Mouse (Mus musculus): Measurements from ENCODE around the gene Zeb2.

Gene Zeb2

DNA sequence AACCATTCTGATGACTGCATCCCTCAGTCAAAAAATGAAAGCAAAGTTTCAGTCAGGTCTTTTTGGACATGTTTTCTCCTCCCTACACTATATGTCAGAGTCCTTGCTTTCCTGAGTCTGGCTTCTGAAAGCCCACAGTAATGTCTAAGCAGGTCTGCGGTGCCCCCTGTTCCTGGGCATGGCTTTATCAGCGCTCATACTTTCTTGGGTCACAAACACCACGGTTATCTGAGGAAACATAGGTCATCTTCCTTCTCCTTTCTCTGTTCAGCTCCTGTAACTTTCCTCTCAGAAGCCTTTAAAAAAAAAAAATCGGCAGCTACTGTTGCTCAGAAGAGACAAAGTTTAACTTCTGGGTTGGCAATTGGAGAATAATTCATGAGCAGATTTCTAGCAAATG, 17.2 kb downstream of the Zeb2 start:
- DNase-seq (ENCODE audit: extremely low read depth, low read depth, low spot score) = no peak

DNA sequence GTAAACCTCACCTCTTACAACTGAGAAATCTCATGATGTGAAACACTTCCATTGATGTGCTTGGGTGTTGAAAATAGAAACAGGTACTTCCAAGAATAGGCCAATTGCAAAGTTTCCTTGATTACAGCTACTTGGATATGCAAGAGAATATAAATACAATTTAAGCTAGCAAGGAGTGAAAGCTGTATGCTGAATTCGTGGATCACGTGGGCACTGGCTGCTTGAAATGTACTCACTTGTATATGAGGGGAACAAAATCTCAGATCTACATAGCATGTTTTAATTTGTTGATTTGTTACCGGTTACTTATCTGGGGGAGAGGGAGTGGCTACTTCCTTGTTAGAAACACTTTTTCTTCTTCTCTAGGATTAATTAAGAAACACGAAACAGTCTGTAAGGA, 18.1 kb downstream of the Zeb2 start:
- DNase-seq (ENCODE audit: extremely low read depth, low read depth, low spot score) = no peak

- no peak for DNase-seq (ENCODE audit: extremely low read depth, low read depth, low spot score)
Measured at GRCm38 (mm10) chr2:45097969-45098368, 19.2 kb downstream of the Zeb2 start.

DNA sequence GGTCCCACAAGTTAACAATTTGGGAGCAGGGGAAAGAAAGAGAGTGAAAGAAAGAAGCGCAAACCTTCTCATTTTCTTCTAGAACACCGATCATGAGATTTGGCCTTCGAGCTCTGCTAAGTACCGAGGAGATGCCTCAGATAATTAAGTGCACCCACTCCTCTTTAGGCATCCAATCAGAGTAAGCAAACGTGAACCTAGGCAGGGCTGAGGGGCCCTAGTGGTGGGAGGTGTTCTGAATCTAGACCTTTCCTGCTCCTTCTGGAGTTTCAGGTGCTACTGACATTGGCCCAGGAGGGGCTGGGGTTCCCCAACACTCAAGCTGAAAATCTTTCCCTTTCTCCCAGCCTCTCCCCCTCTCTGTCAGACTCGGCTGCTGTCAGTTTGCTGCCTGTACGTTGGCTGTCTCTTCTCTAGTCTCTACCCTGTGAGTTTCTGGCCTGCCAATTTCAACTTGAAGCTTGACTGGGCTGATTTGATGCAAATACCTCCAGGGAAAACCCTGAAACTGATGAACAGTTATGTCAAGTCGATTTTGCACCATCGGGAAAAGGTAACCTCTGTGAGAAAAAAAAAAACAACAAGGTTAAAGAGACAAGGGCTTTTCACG, 20.5 kb downstream of the Zeb2 start:
- no peak for DNase-seq (ENCODE audit: extremely low read depth, low read depth, low spot score)

DNA sequence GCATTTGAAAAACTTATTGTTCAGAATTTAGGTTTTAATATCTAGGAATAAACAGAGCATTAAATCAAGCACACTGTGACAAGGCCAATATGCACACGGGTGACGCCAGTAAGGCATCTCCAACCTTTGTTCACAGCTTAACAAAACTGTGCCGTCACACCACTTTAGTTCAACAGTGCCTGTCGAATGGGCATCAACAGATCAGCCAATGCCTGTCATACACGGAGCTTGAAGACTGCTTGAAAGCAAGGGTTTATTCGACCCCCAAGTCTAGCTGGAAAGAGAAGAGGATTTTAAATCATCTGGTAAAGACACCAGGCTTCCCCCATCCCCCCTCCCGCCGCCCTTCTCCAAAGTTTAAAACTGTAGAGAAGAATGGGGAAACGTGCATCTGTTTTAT, 21.4 kb downstream of the Zeb2 start:
- DNase-seq (ENCODE audit: extremely low read depth, low read depth, low spot score) = no peak

GRCm38 (mm10) chr2:45094371-45094967, 22.7 kb downstream of the Zeb2 start:
- no peak for DNase-seq (ENCODE audit: extremely low read depth, low read depth, low spot score)

DNA sequence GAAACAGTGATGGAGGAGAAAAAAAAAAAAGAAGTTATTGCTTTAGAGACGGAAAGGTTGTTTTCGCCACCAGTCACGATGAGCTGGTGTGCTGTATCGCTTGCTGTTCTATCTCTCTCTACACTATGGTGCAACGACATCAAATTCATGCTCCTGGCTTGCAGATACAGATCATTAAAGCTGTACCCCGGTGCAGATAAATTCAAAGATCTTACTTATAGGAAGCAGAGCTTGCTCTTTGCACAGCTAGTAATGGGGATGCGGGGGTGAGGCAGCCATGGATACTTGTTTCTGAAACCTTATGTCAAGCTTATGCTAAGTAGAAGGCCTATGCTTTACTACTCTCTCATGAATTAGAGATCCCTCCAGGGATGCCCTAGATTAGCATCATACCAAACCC, 23.7 kb downstream of the Zeb2 start:
- no peak for DNase-seq (ENCODE audit: extremely low read depth, low read depth, low spot score)

GRCm38 (mm10) chr2:45092654-45093053, 24.5 kb downstream of the Zeb2 start:
- DNase-seq (ENCODE audit: extremely low read depth, low read depth, low spot score) = no peak

DNA sequence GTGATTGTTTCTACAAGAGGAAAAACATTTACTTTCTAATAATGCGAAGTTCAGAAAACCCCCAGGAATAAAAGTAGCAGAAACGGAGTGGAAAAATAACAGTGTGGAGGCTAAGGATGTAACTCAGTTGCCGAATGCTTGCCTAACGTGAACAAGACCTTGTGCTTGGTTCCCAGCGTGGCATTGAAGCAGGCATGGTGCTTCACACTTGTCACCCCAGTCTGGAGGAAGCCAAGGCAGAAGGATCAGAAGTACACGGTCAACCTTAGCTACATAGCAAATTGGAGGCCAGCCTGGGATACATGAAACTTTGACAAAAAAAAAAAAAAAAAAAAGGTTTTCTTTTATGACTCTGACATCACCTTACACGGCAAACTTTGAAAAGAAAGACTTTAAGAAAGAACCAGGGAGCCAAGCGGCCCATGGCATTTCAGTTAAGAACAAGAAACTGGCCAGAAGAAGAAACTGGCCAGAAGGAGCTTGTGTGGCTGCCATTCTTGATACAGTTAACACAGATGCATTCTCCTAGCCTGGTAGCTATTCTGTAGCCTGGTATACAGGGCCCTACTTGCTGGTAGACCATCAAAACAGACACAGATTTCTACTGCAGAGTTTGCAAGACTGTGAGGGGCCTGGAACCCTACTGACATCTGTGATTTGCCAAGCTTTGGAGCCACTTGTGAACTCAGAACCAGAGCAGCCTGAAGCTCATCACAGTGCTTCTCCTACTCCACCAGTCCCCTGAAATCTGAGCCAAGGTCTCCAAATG, 26.5 kb downstream of the Zeb2 start:
- DNase-seq (ENCODE audit: extremely low read depth, low read depth, low spot score) = no peak

- no peak for DNase-seq (ENCODE audit: extremely low read depth, low read depth, low spot score)
Measured at GRCm38 (mm10) chr2:45089251-45089530, 28.0 kb downstream of the Zeb2 start.

DNA sequence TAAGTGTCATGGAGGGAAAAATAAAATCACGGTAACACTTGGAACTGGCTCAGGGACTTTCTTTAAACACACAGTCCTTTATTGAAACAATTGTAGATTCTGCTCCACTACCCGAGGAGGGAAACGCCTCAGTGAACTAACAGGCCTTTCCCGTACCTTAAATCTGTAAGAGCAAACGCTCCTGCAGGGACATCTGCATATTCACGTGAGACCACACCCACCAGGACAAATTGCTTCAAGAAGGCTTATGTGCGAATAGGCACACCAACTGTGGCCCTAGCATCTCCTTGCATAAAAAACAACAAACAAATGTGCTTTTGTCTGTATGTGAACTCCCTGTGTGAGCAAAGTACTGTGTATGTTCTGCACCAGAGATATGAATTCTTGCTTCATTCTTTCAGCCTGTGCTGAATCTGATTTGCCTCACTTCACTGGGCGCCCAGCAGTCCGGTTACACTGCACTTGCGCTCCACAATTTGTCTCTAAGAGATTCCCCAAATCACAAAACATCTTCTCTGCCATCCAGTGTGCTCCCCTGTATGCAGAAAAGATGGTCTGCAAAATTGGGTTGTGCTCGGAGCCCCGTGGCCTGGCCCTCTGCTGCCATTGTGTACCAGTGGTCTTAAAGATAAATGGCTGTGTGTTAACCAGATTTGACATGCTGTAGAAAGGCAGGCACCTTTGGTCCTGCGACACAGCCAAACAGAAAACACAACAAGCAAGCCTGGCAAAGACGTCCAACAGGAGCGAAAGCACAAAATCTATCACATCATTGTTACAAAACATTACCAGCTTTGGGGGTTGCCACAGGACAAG, 28.6 kb downstream of the Zeb2 start:
- no peak for DNase-seq (ENCODE audit: extremely low read depth, low read depth, low spot score)

DNA sequence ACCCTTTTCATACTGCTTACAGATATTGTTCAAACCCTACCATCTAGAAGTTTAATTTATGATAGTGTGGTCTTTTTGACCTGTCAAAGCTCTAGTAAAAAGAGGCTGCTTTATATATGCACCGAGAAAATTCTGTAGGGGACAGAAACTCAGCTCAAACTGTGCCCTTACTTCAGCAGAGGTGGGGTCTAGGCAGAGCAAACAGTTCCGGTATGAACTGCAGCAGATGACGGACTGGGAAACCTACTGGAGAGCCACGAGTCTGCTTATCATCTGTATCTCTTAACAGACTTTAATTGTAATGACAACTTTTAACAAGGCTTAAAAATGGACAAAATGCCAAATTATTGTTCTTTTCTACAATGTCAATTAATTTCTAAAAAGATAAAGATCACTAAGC, 30.0 kb downstream of the Zeb2 start:
- no peak for DNase-seq (ENCODE audit: extremely low read depth, low read depth, low spot score)

DNA sequence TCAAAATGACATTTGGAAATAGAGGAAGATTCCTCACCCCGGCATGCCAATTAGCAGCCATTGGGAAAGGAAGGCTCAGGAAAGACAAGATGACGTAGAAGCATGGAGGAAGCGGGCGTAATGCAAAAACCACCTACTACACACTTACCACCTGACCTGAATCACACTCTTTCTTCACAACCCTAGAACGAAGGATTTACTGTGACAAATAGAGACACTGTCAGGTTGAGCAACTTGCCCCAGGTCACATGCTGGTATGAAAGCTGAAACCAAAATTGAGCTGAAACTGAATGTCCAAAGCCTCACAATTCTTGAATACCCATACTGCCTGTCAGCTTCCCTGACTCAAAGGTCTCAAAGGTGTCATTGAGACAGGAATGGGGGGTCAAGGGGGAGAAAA, 31.5 kb downstream of the Zeb2 start:
- peak; percentile 28 for DNase-seq (ENCODE audit: extremely low read depth, low read depth, low spot score)

DNA sequence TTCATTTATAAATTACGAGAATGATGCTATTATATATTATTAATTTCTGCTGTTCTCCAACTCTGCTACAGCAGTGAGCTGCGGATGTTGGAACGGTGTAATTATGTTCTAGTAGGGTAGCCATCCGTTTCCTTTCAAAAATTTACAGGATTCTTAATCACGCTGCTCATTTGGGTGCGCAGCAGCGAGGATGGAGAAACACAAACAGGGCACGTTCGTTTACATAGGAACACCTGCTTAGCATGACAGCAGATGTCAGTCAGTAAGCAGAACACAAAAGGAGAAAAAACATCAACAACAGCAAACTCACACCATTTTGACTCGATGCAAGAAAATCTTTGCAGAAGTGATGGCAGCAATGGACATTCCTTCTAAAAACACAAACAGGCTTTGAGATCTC, 34.2 kb downstream of the Zeb2 start:
- DNase-seq (ENCODE audit: extremely low read depth, low read depth, low spot score) = no peak

DNA sequence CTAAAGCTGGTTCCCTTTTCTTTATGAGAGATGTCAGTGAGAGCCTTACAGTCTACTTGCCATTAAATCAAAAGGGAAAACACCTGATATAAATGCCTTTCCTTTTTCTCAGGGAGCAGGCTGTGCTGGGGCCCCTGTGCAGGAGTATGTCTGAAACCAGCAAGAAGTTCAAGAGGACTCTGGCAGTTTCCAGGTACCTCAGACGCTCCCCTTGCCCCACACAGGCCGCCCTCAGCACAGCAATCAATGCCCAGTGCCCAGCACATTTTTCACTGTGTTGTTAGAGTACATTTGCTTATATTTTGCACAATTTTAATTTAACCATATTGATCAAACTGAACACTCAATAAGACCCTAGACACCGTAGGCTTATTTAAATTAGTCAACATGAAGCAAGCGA, 35.6 kb downstream of the Zeb2 start:
- no peak for DNase-seq (ENCODE audit: extremely low read depth, low read depth, low spot score)

- no peak for DNase-seq (ENCODE audit: extremely low read depth, low read depth, low spot score)
Measured at GRCm38 (mm10) chr2:45077938-45078487, 39.2 kb downstream of the Zeb2 start.

DNA sequence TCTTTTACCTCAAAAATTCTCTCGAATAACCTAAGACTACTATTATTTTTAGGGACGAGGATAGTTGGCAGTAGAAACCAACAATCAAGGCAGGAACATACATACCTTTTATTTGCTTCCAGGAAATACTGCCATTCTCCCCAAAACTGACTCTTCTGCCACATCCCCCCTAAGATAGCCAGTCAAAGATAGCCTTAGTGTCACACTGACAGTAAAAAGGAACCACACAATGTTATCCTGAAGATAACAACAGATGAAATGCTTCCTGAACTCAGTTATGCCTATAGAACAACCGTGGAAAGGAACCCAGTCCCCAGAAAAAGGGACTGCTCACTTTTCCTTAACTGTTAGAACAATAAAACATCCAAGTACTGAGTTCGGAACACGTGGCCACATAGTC, 39.8 kb downstream of the Zeb2 start:
- DNase-seq (ENCODE audit: extremely low read depth, low read depth, low spot score) = no peak

GRCm38 (mm10) chr2:45073025-45073424, 44.2 kb downstream of the Zeb2 start:
- DNase-seq (ENCODE audit: extremely low read depth, low read depth, low spot score) = no peak

DNA sequence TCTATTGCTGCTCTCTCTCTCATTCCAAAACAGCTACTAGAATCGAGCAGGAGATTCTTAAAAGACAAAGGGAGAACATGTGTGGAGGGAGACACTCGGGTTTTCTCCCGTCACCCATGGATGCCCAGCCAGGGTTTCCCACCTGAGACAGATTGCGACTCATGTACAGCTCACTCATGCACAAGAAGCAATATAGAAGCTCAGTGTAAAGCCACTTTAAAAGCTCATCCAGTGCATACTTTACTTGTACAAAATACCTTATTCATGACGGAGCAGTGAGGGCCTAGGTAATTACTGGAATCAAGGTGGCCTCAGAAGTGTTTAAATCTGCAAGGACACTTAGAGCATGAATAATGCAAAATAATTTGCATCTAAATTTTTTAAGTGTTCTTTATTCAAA, 45.9 kb downstream of the Zeb2 start:
- no peak for DNase-seq (ENCODE audit: extremely low read depth, low read depth, low spot score)

- no peak for DNase-seq (ENCODE audit: extremely low read depth, low read depth, low spot score)
Measured at GRCm38 (mm10) chr2:45070612-45071276, 46.5 kb downstream of the Zeb2 start.

All from fat pad, adult 2 months (tissue).